Mouse (Mus musculus): ENCODE data around the gene Wipf1. TPM values are rescaled to one million over a fixed set of nuclear protein-coding genes. Genes with fewer than 3 reads are reported as not detected.

Wipf1 gene
- polyA plus RNA-seq, 2 experiments from 2014 or later = 70.1 to 72.4 TPM

GRCm38 (mm10) chr2:73540450-73541162, 11.1 kb upstream of the Wipf1 start:
- peak; percentile 54 for ATAC-seq

GRCm38 (mm10) chr2:73539697-73540096, 10.2 kb upstream of the Wipf1 start:
- ATAC-seq = no peak

- no peak for ATAC-seq
Observed at GRCm38 (mm10) chr2:73539141-73539540, 9.6 kb upstream of the Wipf1 start.

GRCm38 (mm10) chr2:73538590-73538989, 9.1 kb upstream of the Wipf1 start:
- ATAC-seq = no peak

- no peak for ATAC-seq
Observed at GRCm38 (mm10) chr2:73536091-73536783, 6.7 kb upstream of the Wipf1 start.

DNA sequence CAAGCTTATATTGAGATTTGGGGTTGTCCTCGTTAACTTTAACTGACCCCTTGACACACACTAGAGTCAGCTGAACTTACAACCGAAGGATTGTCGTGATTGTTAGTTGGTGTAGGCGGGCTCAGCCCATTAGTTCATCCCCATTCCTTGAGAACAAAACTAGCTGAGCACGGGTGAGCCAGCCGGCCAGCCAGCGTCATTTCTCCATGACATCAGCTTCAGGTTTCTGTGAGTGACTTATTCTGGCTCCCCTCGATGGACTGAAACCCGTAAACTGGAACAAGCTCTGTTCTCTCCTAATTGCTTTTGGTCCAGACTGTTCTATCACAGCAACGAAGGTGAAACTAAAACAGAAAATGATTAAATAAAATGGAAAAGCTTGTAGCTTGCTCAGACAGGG, 5.2 kb upstream of the Wipf1 start:
- ATAC-seq = no peak

GRCm38 (mm10) chr2:73530487-73530886, 953 bp upstream of the Wipf1 start:
- no peak for ATAC-seq

DNA sequence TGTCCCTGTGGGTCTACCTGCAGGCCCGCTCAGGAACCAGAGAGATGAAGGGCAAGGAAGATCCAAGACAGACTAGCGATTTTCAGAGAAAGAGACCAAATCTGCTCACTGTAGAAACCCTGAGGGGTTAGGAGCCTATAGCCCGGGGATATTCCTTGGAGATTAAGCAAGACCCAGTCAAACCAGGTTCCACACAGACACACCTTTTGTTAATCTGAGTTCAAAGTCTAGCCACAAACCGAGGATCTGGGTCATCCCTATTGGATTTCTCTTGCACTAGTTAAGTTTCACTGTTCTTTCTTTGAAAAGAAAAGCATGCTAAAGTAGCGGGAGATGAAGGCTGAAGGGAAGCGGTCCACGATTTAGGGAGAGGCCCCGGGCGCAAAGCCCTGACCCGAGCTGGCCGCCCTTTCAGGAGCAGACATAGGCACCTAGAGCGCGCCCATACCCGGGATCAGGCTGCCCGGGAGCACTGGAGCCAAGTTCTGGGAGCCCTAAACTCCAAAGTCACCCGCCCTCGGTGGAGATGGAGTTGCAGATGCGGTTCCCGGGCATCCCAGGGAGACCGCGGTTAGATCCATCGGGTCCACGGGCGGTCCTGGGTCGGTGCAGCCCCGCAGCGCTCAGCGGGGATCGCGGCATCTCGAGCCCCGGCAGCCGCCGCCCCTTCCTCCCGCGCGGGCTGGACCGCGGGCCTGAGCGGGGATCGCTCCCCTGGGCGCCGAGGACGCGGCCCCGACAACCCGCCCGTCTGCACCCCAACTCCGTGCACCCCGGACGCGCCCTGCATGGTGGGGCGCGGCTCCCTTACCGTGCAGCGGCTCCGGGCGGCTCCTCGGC, 798 bp downstream of the Wipf1 start:
- no peak for ATAC-seq

DNA sequence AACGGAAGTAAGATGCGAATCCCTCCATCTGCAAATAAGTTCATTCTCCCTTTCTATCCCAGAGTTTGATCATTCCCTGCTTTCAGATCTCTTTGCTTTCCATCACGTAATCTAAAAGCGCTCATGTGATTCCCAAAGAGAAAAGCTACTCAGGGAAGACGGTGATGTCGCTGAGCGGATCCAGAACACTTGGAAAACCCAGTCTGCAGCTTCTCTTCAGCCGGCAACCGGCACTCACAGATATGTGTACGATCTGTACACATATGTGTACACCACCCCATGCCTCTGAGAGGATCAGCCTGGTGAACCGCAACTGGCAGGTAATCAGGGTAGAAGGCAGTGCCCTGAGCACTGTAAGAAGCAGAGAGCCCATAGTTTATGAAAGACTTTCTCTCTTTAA, 1.6 kb downstream of the Wipf1 start:
- ATAC-seq = no peak

GRCm38 (mm10) chr2:73526691-73527090, 2.8 kb downstream of the Wipf1 start:
- ATAC-seq = no peak

GRCm38 (mm10) chr2:73522891-73523290, 6.6 kb downstream of the Wipf1 start:
- ATAC-seq = no peak

DNA sequence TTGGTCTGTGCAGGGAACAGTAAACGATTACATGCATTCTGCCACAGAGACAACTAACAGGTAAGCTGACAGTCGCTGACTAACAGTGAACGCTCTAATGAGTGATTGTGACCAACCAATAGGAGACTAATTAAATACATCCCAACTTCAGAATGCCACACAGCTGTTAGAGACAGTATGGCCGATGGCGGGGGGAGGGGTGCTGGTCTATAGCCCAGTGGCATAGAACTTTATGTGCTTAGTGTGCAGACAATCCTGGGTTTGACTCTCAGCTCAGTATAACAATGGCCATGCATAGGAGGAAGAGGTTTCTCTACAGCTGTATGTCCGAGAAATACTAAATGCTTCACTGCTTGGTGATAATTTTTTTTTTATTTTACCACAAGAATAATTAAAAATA, 7.2 kb downstream of the Wipf1 start:
- ATAC-seq = no peak

GRCm38 (mm10) chr2:73521737-73522136, 7.8 kb downstream of the Wipf1 start:
- no peak for ATAC-seq

DNA sequence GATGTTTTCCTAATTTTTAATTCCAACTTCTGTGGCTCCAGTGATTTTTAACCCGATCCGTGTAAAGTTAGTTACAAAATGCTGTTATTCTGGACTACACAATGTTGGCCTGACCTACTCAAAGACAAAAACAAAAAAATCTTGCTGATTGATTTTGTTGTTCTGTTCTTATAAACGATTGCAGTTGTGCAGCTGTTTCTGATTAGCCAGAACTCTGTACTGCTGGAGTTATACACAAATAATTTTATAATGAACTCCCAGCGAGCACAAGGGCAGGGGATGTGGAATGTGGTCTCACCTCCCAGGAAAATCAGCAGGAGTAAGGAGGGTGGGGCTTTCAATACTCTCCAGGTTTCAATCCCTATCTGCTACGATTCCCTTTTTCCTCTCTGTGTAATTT, 10.6 kb downstream of the Wipf1 start:
- ATAC-seq = no peak

- ATAC-seq = no peak
Observed at GRCm38 (mm10) chr2:73518311-73518710, 11.2 kb downstream of the Wipf1 start.

GRCm38 (mm10) chr2:73514178-73514577, 15.4 kb downstream of the Wipf1 start:
- ATAC-seq = no peak

GRCm38 (mm10) chr2:73513204-73513749, 16.3 kb downstream of the Wipf1 start:
- ATAC-seq = no peak

DNA sequence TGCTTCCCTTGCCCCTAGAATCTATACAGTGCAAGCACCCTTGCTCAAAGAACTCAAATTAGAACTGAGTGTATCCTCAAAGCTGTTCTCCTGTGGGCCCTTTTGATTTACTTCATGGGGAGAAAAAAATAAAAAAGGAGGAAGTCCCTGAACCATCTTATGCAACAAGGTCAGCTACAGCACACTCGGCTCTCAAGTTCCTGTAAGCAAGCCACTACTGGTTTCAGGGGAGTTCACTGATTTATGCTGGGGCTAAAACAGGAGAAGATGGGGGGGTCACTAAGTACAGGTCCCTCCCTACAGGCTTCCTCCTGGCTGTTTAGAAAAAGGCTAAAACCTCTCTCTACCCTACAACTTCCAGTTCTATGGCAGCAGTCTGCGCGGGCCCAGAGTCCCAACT, 17.5 kb downstream of the Wipf1 start:
- no peak for ATAC-seq

GRCm38 (mm10) chr2:73510731-73511360, 18.7 kb downstream of the Wipf1 start:
- no peak for ATAC-seq

DNA sequence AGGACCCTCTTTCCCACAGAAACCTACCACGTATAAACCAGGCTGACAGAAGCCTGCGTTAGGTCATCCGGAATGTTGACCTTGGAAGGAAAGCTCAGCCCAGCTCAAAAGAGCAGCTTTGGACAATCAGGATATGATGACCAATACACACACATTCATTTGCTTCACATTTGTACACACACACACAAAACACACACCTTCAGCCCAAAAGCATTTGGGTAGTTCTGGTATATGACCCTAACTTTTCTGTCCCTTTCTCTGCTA, 19.6 kb downstream of the Wipf1 start:
- no peak for ATAC-seq

GRCm38 (mm10) chr2:73509248-73510024, 20.1 kb downstream of the Wipf1 start:
- no peak for ATAC-seq

- ATAC-seq = no peak
Observed at GRCm38 (mm10) chr2:73507886-73508285, 21.6 kb downstream of the Wipf1 start.
